Mouse (Mus musculus) forebrain, embryonic 11.5 days (tissue): Measurements from ENCODE around the gene Dusp10. TPM values are rescaled to one million over a fixed set of nuclear protein-coding genes. Genes with fewer than 3 reads are reported as not detected.

Source experiments
- ATAC-seq: fragments of 200-750 bp; cut with Nextera tagmentation; replicated peaks from 2 replicates; pipeline ENCODE4 v1.8.0; 2017; ENCODE audit warnings: moderate TSS enrichment; ENCODE audit not compliant: low FRiP score
- DNase-seq: peaks from one replicate; pipeline ENCODE4 v3.0.0-alpha.2; 2017; ENCODE audit warnings: low spot score
- H3K27ac ChIP-seq: fragments of 300-500 bp; sonication (generic); 2 replicates; pipeline ENCODE4 v1.5.1; 2014; ENCODE audit warnings: low read depth, low read length
- H3K27me3 ChIP-seq: fragments of 300-500 bp; sonication (generic); 2 replicates; pipeline ENCODE4 v1.6.1; 2014; ENCODE audit warnings: mild to moderate bottlenecking, low read length, mixed read lengths; ENCODE audit not compliant: control insufficient read depth, insufficient read depth
- H3K36me3 ChIP-seq: fragments of 300-500 bp; sonication (generic); 2 replicates; pipeline ENCODE4 v1.6.1; 2014; ENCODE audit warnings: mild to moderate bottlenecking, low read length, moderate library complexity, mixed read lengths; ENCODE audit not compliant: control insufficient read depth, insufficient read depth
- H3K4me1 ChIP-seq: fragments of 300-500 bp; sonication (generic); replicated peaks from 2 replicates; pipeline ENCODE4 v1.6.1; 2014; ENCODE audit warnings: low read length, mixed read lengths; ENCODE audit not compliant: control insufficient read depth, insufficient read depth
- H3K4me2 ChIP-seq: fragments of 300-500 bp; sonication (generic); 2 replicates; pipeline ENCODE4 v1.6.1; 2014; ENCODE audit warnings: low read depth, mild to moderate bottlenecking, low read length, moderate library complexity, mixed read lengths; ENCODE audit not compliant: severe bottlenecking
- H3K4me3 ChIP-seq: fragments of 300-500 bp; sonication (generic); 2 replicates; pipeline ENCODE4 v1.5.1; 2014; ENCODE audit warnings: low read depth, low read length
- H3K9ac ChIP-seq: fragments of 300-500 bp; sonication (generic); 2 replicates; pipeline ENCODE4 v1.6.1; 2014; ENCODE audit warnings: low read length
- H3K9me3 ChIP-seq: fragments of 300-500 bp; sonication (generic); 2 replicates; pipeline ENCODE4 v1.6.1; 2016; ENCODE audit warnings: low read length, mixed read lengths; ENCODE audit not compliant: control insufficient read depth
- WGBS: fragments of 180-500 bp; shearing (Covaris S2); extraction: QIAGEN DNeasy Blood & Tissue Kit; methylation state at CpG from one replicate; pipeline ENCODE4 v1.1.7; 2014; 5-methylcytosine and 5-hydroxymethylcytosine counted together
- polyA plus RNA-seq: library from polyadenylated mRNA; unstranded; fragments of >200 nt; fragmentation: Nextera tagmentation; extraction: Ambion mirVana; gene quantifications from 2 replicates; pipeline ENCODE4 v1.2.1, GENCODE M21; 2014

Dusp10 gene
- polyA plus RNA-seq, 1 experiment from 2014 or later: 10.8 TPM

GRCm38 (mm10) chr1:184083166-184083565 is 70.1 kb downstream of the Dusp10 start:
- no peaks in the 10 kb centered on the region for H3K9me3 ChIP-seq
- no peak overlapping the region for H3K9ac ChIP-seq
- 89% methylated on average over 7 of the region's 7 CpGs for WGBS
- H3K36me3 ChIP-seq: no peaks in the 10 kb centered on the region
- no peak for ATAC-seq
- H3K4me1 ChIP-seq: no peaks in the 10 kb centered on the region
- no peak overlapping the region for H3K27ac ChIP-seq
- no peak for DNase-seq
- no peak overlapping the region for H3K4me2 ChIP-seq
- no peak overlapping the region for H3K4me3 ChIP-seq
- no peaks in the 10 kb centered on the region for H3K27me3 ChIP-seq

GRCm38 (mm10) chr1:184084961-184085360 is 71.9 kb downstream of the Dusp10 start:
- 85% methylated on average over 3 of the region's 3 CpGs for WGBS
- no peak overlapping the region for H3K9ac ChIP-seq
- no peaks in the 10 kb centered on the region for H3K36me3 ChIP-seq
- no peak for DNase-seq
- no peaks in the 10 kb centered on the region for H3K4me1 ChIP-seq
- no peak overlapping the region for H3K27ac ChIP-seq
- no peak for ATAC-seq
- H3K9me3 ChIP-seq: no peaks in the 10 kb centered on the region
- H3K4me3 ChIP-seq: no peak overlapping the region
- H3K4me2 ChIP-seq: no peak overlapping the region
- no peaks in the 10 kb centered on the region for H3K27me3 ChIP-seq

GRCm38 (mm10) chr1:184090515-184090914 is 77.4 kb downstream of the Dusp10 start:
- Histone ChIP-seq H3K27ac (peak overlapping the region; percentile 18; the same call in 1 of the 2 replicates), H3K4me1 (0 out of 2 replicates have a peak, but pooled peaks cover 3% of the 10 kb centered on the region), H3K9me3 (no peaks in the 10 kb centered on the region), H3K27me3 (no peaks in the 10 kb centered on the region), H3K4me3 (no peak overlapping the region), H3K36me3 (no peaks in the 10 kb centered on the region), H3K4me2 (no peak overlapping the region), H3K9ac (no peak overlapping the region)
- no peak for DNase-seq
- 48% methylated on average over 6 of the region's 6 CpGs for WGBS
- ATAC-seq: peak; percentile 66

- WGBS: 32% methylated on average over 3 of the region's 3 CpGs
- ATAC-seq: peak; percentile 72
- DNase-seq: no peak
- H3K4me1 ChIP-seq: 0 out of 2 replicates have a peak, but pooled peaks cover 3% of the 10 kb centered on the region
- H3K27me3 ChIP-seq: no peaks in the 10 kb centered on the region
- no peak overlapping the region for H3K4me2 ChIP-seq
- no peaks in the 10 kb centered on the region for H3K9me3 ChIP-seq
- no peak overlapping the region for H3K9ac ChIP-seq
- H3K4me3 ChIP-seq: no peak overlapping the region
- H3K36me3 ChIP-seq: no peaks in the 10 kb centered on the region
- H3K27ac ChIP-seq: no peak overlapping the region
Observed at GRCm38 (mm10) chr1:184094914-184095313, 81.8 kb downstream of the Dusp10 start.

GRCm38 (mm10) chr1:184100414-184100813 is 87.3 kb downstream of the Dusp10 start:
- no peak overlapping the region for H3K27ac ChIP-seq
- H3K4me1 ChIP-seq: no peaks in the 10 kb centered on the region
- H3K36me3 ChIP-seq: no peaks in the 10 kb centered on the region
- ATAC-seq (no peak), DNase-seq (no peak)
- H3K4me2 ChIP-seq: no peak overlapping the region
- no peaks in the 10 kb centered on the region for H3K9me3 ChIP-seq
- no peaks in the 10 kb centered on the region for H3K27me3 ChIP-seq
- 92% methylated on average over 5 of the region's 5 CpGs for WGBS
- H3K4me3 ChIP-seq: no peak overlapping the region
- H3K9ac ChIP-seq: no peak overlapping the region

- no peaks in the 10 kb centered on the region for H3K27me3 ChIP-seq
- H3K36me3 ChIP-seq: no peaks in the 10 kb centered on the region
- no peak overlapping the region for H3K4me2 ChIP-seq
- WGBS: 93% methylated on average over 9 of the region's 9 CpGs
- no peaks in the 10 kb centered on the region for H3K9me3 ChIP-seq
- DNase-seq: no peak
- H3K4me3 ChIP-seq: no peak overlapping the region
- no peak for ATAC-seq
- no peak overlapping the region for H3K27ac ChIP-seq
- no peak overlapping the region for H3K9ac ChIP-seq
- no peaks in the 10 kb centered on the region for H3K4me1 ChIP-seq
Observed at GRCm38 (mm10) chr1:184100927-184101749, 88.0 kb downstream of the Dusp10 start.

- H3K9me3 ChIP-seq: no peaks in the 10 kb centered on the region
- H3K27me3 ChIP-seq: no peaks in the 10 kb centered on the region
- no peaks in the 10 kb centered on the region for H3K4me1 ChIP-seq
- DNase-seq: no peak
- no peaks in the 10 kb centered on the region for H3K36me3 ChIP-seq
- no peak overlapping the region for H3K4me3 ChIP-seq
- H3K9ac ChIP-seq: no peak overlapping the region
- H3K4me2 ChIP-seq: no peak overlapping the region
- WGBS: 78% methylated on average over 4 of the region's 4 CpGs
- no peak overlapping the region for H3K27ac ChIP-seq
- ATAC-seq: no peak
Observed at GRCm38 (mm10) chr1:184101750-184102046, 88.6 kb downstream of the Dusp10 start.

GRCm38 (mm10) chr1:184106832-184107231 is 93.7 kb downstream of the Dusp10 start:
- ATAC-seq (no peak), DNase-seq (no peak)
- no peaks in the 10 kb centered on the region for H3K36me3 ChIP-seq
- H3K9ac ChIP-seq: no peak overlapping the region
- no peak overlapping the region for H3K4me3 ChIP-seq
- no peaks in the 10 kb centered on the region for H3K4me1 ChIP-seq
- no peak overlapping the region for H3K27ac ChIP-seq
- H3K27me3 ChIP-seq: no peaks in the 10 kb centered on the region
- no peak overlapping the region for H3K4me2 ChIP-seq
- H3K9me3 ChIP-seq: no peaks in the 10 kb centered on the region
- WGBS: 47% methylated on average over 2 of the region's 2 CpGs

- Histone ChIP-seq H3K36me3 (no peaks in the 10 kb centered on the region), H3K4me1 (no peaks in the 10 kb centered on the region), H3K9ac (no peak overlapping the region), H3K4me3 (no peak overlapping the region), H3K27me3 (no peaks in the 10 kb centered on the region), H3K9me3 (no peaks in the 10 kb centered on the region), H3K27ac (no peak overlapping the region), H3K4me2 (no peak overlapping the region)
- WGBS: 84% methylated on average over 4 of the region's 4 CpGs
- ATAC-seq (no peak), DNase-seq (no peak)
Observed at GRCm38 (mm10) chr1:184107448-184107847, 94.3 kb downstream of the Dusp10 start.
